Mouse (Mus musculus): ENCODE measurements around the gene Ankef1.

GRCm38 (mm10) chr2:136486986-136487385, 14.7 kb upstream of the Ankef1 start:
- TF ChIP-seq CTCF (IDR thresholded peaks at IDR 0.05; ENCODE audit: extremely low read depth, insufficient read depth, insufficient read length, insufficient replicate concordance) (no peak), POLR2A (IDR thresholded peaks at IDR 0.05; ENCODE audit: low read depth, low read length) (no peak)

Data from spleen, adult 2 months (tissue).